Mouse (Mus musculus) midbrain, embryonic 12.5 days (tissue): ENCODE data around the gene Ccdc124. TPM values are rescaled to one million over a fixed set of nuclear protein-coding genes. Genes with fewer than 3 reads are reported as not detected.

ENCODE experiments used
- ATAC-seq: fragments of 200-750 bp; cut with Nextera tagmentation; 2 replicates; pipeline ENCODE4 v1.8.0; 2017; ENCODE audit warnings: low read depth, moderate TSS enrichment, moderate library complexity; ENCODE audit not compliant: low FRiP score
- H3K27ac ChIP-seq: fragments of 300-500 bp; sonication (generic); replicated peaks from 2 replicates; pipeline ENCODE4 v1.5.1; 2016; ENCODE audit warnings: mild to moderate bottlenecking
- H3K27me3 ChIP-seq: fragments of 300-500 bp; sonication (generic); 2 replicates; pipeline ENCODE4 v1.6.1; 2016; ENCODE audit warnings: mild to moderate bottlenecking
- H3K36me3 ChIP-seq: fragments of 300-500 bp; sonication (generic); 2 replicates; pipeline ENCODE4 v1.6.1; 2016
- H3K4me1 ChIP-seq: fragments of 300-500 bp; sonication (generic); 2 replicates; pipeline ENCODE4 v1.6.1; 2016
- H3K4me2 ChIP-seq: fragments of 300-500 bp; sonication (generic); replicated peaks from 2 replicates; pipeline ENCODE4 v1.6.1; 2016; ENCODE audit warnings: mild to moderate bottlenecking, moderate library complexity
- H3K4me3 ChIP-seq: fragments of 300-500 bp; sonication (generic); 2 replicates; pipeline ENCODE4 v1.5.1; 2016; ENCODE audit warnings: mild to moderate bottlenecking
- H3K9ac ChIP-seq: fragments of 300-500 bp; sonication (generic); replicated peaks from 2 replicates; pipeline ENCODE4 v1.6.1; 2016; ENCODE audit warnings: mild to moderate bottlenecking, moderate library complexity
- H3K9me3 ChIP-seq: fragments of 300-500 bp; sonication (generic); 2 replicates; pipeline ENCODE4 v1.6.1; 2016; ENCODE audit warnings: mild to moderate bottlenecking
- WGBS: fragments of 180-500 bp; shearing (Covaris S2); methylation state at CpG from one replicate; pipeline ENCODE4 v1.1.7; 2016; 5-methylcytosine and 5-hydroxymethylcytosine counted together
- polyA plus RNA-seq: library from polyadenylated mRNA; unstranded; fragments of >200 nt; fragmentation: Nextera tagmentation; extraction: Ambion mirVana; gene quantifications from 2 replicates; pipeline ENCODE4 v1.2.1, GENCODE M21; 2016

Gene Ccdc124
- polyA plus RNA-seq, 1 experiment from 2014 or later = 152 TPM

DNA sequence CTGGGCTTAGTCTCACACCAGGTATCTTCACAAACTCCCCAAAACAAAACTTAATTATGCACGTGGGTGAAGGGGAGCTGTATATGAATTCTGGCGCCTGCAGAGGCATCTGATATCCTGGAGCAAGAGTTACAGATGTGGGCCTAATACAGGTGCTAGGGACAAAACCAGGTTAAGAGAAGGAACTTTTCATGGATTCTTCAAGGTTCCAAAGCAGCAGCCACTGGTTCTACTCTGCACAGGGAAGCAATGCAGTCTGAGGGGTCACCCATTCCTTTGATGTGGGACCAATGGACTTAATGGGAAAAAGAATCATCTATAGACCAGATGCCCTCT is 20.6 kb upstream of the Ccdc124 start:
- Histone ChIP-seq H3K27ac (no peak overlapping the region; the same call in 1 of the 2 replicates), H3K9me3 (no peaks in the 10 kb centered on the region), H3K36me3 (peaks cover 27% of the 10 kb centered on the region), H3K4me1 (peaks cover 26% of the 10 kb centered on the region), H3K4me3 (no peak overlapping the region), H3K4me2 (no peak overlapping the region), H3K9ac (no peak overlapping the region), H3K27me3 (peaks cover 56% of the 10 kb centered on the region)
- WGBS = 72% methylated on average over 2 of the region's 2 CpGs
- ATAC-seq = no peak

DNA sequence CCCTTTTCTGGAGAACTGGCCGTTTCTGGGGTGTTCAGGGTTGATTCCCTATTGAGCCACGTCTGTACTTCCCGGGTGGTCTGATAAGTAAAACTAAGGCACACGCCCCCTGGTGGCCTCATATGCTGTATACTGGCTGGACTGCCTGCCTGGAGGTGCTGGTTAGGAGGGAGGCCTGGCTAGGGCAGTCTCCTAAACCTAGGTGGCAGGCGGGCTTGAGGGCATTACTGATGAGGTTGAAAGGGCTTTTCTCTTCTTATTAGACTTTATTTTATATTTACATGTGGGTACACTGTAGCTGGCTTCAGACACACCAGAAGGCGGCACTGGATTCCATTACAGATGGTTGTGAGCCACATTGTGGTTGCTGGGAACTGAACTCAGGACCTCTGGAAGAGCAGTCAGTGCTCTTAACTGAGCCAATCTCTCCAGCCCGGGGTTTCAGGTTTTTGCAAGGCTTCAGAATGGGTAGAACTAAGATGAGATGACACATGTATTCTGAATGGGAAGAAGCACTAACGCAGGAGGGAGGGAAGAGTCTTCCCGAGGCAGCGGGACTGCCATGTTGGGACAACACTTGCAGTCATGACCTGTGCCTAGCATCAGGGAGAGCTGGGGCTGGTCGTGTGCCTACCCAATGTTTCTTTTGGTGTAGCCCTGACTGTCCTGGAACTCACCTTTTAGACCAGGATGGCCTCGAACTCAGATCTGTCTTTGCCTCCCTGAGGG is 20.1 kb upstream of the Ccdc124 start:
- Histone ChIP-seq H3K9ac (0 out of 2 replicates have a peak overlapping the region, but pooled peaks have one; percentile 6), H3K27me3 (peaks cover 62% of the 10 kb centered on the region), H3K27ac (no peak overlapping the region; the same call in 1 of the 2 replicates), H3K4me3 (no peak overlapping the region), H3K4me1 (peaks cover 26% of the 10 kb centered on the region), H3K9me3 (no peaks in the 10 kb centered on the region), H3K4me2 (no peak overlapping the region), H3K36me3 (peaks cover 27% of the 10 kb centered on the region)
- 27% methylated on average over 12 of the region's 12 CpGs for WGBS
- ATAC-seq = peak; percentile 20; the same call in 1 of the 2 replicates

DNA sequence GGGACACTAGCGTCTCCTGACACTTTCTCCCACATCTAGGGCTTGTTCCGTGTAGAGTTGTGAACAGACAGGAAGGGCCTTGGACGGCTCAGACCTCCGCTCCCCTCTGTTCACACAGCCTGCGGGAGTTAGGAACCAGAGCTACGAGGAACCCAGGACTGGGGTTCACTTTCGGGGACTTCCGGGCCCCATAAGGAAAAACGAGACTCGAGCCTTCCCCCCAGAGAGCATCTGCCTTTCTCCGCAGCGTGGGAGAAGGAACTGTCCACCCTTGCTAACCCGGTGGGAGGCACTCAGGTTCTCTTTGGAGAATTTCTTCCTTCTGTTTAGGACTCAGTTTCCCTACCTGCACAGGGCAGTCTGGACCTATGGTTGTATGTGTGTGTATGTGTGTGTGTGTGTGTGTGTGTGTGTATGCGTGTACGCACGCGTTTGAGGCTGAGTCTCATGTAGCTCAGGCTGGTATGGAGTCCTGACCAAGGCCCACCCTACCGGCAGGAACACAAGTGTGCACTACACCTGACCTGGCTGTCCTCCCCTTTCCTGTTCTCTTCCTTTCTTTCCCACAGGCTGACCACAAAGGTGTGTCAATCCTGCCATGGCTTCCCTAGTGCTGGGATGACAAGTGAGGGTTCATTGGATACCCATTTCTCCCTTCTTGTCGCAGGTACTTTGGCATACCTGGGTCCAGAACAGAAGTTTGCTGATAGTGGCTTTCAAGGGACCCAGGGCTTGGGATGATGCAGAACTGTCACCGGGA is 19.3 kb upstream of the Ccdc124 start:
- Histone ChIP-seq H3K36me3 (peaks cover 27% of the 10 kb centered on the region), H3K27me3 (peaks cover 69% of the 10 kb centered on the region), H3K9ac (peak overlapping the region; percentile 45; the same call in 1 of the 2 replicates), H3K27ac (no peak overlapping the region), H3K9me3 (no peaks in the 10 kb centered on the region), H3K4me3 (peak overlapping the region; percentile 32), H3K4me1 (peaks cover 22% of the 10 kb centered on the region), H3K4me2 (peak overlapping the region; percentile 50)
- WGBS = 23% methylated on average over 20 of the region's 20 CpGs
- ATAC-seq = no peak

DNA sequence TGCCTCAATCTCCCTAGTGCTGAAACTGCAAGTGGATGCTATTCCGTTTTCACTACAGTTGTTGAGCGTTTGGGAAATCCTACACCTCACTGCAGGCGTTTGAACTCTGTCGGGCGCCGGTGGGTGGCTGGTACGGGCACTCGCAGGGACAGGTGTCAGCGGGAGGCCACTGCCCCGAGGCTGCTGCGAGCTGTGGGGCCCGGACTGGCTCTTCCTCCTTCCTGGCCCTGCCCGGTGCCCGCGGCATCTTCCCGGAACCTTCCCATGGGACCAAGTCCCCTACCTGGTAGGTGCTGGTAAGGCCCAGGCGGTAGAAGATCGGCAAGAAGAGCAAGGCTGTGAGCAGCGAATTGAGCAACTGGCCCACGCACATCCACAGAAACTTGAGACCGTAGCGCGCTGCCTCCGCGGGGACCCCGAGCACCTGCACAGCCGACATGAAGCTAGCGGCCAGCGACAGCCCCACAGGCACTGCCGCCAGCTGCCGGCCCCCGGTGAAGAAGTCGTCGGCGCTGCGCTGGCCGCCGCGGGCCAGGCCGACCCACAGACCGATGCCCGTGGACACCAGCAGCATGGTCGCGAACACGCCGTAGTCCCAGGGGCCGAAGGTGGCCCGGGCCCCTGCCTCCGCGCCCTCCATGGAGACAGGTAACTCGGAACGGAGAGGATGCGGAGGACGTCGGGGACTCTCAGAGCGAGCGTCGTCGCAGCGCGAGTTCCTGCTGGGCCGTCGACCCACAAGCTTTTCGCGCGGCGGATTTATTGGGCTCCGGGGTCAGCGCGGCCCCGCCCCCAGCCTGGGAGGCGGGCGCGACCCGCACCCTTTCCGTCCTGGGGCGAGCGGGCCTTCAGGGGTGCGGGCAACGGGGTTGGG is 18.5 kb upstream of the Ccdc124 start, which contains the start of gene Slc5a5:
Gene Slc5a5, minus strand, starts transcription at position 736 of the 874 bp plus-strand sequence.
- Histone ChIP-seq H3K4me3 (peak within 1 kb of the TSS; percentile 32), H3K9me3 (no peaks in the 10 kb centered on the region), H3K27ac (no peak within 1 kb of the TSS), H3K9ac (peak within 1 kb of the TSS; percentile 45; the same call in 1 of the 2 replicates), H3K36me3 (peaks cover 27% of the 10 kb centered on the region), H3K4me1 (peaks cover 27% of the 10 kb centered on the region), H3K27me3 (peaks cover 75% of the 10 kb centered on the region), H3K4me2 (peak within 1 kb of the TSS; percentile 50)
- no peak for ATAC-seq
- WGBS = 3% methylated on average over 80 of the region's 80 CpGs

DNA sequence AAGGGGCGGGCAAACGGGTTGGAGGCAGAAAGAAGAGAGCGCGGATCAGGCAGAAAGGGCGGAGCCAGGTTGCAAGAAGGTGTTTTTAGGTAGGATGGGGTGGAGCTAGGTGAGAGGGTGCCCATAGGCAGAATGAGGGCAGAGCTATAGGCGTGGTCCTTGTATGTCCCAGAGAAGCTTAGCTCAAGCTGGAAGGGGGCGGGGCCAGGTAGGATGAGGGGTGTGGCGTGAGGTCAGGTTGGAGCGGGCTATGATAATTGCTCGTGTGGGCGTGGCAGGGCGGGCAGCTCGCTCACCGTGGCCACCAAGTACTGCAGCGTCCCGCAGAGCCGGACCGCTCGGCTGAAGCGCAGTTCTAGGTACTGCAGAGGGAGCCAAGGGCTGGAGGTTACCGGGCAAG is 17.6 kb upstream of the Ccdc124 start:
- no peak for ATAC-seq
- H3K27me3 ChIP-seq = peaks cover 75% of the 10 kb centered on the region
- WGBS = 11% methylated on average over 21 of the region's 21 CpGs
- no peaks in the 10 kb centered on the region for H3K9me3 ChIP-seq
- peaks cover 27% of the 10 kb centered on the region for H3K36me3 ChIP-seq
- no peak overlapping the region for H3K27ac ChIP-seq
- H3K4me3 ChIP-seq = no peak overlapping the region
- no peak overlapping the region for H3K4me2 ChIP-seq
- peaks cover 26% of the 10 kb centered on the region for H3K4me1 ChIP-seq
- no peak overlapping the region for H3K9ac ChIP-seq

DNA sequence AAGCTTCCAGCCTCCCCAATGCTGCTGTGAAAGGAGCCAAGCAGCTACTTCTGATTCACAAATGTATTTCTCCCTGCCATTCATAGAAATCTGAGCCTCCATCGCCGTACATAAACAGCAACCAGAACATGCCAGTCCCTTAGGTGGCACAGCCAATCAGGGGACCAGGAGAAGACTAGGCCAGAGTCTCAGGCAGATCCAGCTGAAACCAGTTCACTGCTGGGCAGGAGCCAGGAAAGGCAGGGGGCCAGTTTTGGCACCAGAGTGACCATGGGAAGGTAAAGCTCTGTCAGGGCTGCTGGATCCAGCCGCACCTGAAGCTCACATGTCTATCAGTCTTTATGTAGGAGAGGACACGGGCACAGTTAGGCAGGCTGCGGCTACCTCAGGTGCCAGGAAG is 16.9 kb upstream of the Ccdc124 start:
- Histone ChIP-seq H3K9me3 (no peaks in the 10 kb centered on the region), H3K4me2 (no peak overlapping the region), H3K9ac (no peak overlapping the region), H3K4me3 (no peak overlapping the region), H3K27me3 (peaks cover 82% of the 10 kb centered on the region), H3K27ac (no peak overlapping the region), H3K4me1 (peaks cover 19% of the 10 kb centered on the region), H3K36me3 (peaks cover 25% of the 10 kb centered on the region)
- 94% methylated on average over 5 of the region's 5 CpGs for WGBS
- ATAC-seq = no peak

DNA sequence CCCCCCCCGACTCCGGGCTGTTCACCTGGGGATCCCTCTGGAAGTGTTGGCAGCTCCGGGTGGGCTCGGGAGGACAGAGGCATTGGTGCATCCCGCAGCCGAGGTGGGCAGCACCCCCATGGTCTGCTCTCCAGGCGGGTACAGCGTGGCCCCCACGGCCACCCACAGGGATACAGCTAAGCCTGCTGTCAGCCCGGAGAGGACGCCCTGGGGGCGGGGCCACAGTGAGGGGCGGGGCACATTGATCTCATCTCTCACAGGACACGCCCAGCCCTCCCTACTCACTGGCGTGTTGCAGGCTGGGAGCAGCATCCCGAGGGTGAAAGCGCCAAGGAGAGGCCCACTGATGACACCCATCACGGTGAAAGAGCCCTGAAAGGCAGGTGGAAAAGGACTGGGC is 13.9 kb upstream of the Ccdc124 start:
- H3K9ac ChIP-seq = peak overlapping the region; percentile 32; the same call in 1 of the 2 replicates

DNA sequence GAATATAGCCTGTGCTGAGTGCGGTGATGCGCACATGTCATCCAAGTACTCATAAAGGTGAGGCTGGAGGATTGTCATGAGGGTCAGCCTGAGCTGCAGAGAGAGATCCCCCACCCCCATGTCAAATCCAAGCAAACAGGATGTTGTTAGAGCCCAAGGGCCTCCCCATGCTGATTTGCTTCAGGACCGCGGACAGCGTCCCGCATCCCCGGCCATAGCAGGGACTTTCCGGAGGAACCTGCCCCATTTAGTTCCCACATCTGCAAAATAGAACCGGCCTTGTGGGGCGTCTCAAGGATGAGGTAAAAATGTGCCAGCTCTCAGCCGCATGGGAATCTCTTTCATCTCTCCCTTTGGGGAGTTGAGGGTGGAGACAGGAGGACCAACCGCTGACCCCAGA is 11.9 kb upstream of the Ccdc124 start:
- Histone ChIP-seq H3K36me3 (no peaks in the 10 kb centered on the region), H3K4me2 (no peak overlapping the region), H3K9ac (no peak overlapping the region), H3K27me3 (peaks cover 39% of the 10 kb centered on the region), H3K4me3 (no peak overlapping the region), H3K9me3 (no peaks in the 10 kb centered on the region), H3K4me1 (peaks cover 5% of the 10 kb centered on the region), H3K27ac (no peak overlapping the region)
- no peak for ATAC-seq
- 17% methylated on average over 12 of the region's 12 CpGs for WGBS

More for the DNA sequence above, 13.9 kb upstream of the Ccdc124 start:
- no peak; the same call in 1 of the 2 replicates for ATAC-seq
- Histone ChIP-seq H3K9me3 (no peaks in the 10 kb centered on the region), H3K27ac (no peak overlapping the region), H3K27me3 (peaks cover 59% of the 10 kb centered on the region), H3K4me3 (peak overlapping the region; percentile 17; the same call in 1 of the 2 replicates), H3K36me3 (no peaks in the 10 kb centered on the region), H3K4me2 (peak overlapping the region; percentile 39), H3K4me1 (peaks cover 16% of the 10 kb centered on the region)
- WGBS = 4% methylated on average over 16 of the region's 18 CpGs

DNA sequence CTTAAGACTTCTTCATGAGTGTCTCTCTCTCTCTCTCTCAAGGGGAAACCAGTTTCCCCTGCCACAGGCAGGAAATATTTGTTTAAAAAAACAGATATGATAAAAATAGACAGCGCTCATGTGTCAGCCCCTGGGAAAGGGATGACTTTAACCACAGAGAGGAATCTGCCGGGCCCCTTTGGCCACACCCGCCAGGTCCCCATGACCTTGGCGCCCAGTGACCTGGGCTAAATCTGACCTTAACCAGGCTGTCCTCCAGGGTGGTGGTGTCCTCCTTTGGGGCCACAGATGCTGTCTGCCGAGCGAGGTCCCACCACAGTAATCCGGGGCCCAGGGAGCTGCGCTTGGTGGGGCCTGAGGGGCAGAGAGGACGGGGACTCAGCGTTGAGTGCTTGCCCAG is 10.9 kb upstream of the Ccdc124 start:
- 92% methylated on average over 10 of the region's 10 CpGs for WGBS
- Histone ChIP-seq H3K4me2 (no peak overlapping the region), H3K4me3 (no peak overlapping the region), H3K36me3 (no peaks in the 10 kb centered on the region), H3K9ac (no peak overlapping the region), H3K4me1 (peaks cover 10% of the 10 kb centered on the region), H3K27ac (no peak overlapping the region), H3K27me3 (peaks cover 30% of the 10 kb centered on the region), H3K9me3 (no peaks in the 10 kb centered on the region)
- no peak for ATAC-seq

DNA sequence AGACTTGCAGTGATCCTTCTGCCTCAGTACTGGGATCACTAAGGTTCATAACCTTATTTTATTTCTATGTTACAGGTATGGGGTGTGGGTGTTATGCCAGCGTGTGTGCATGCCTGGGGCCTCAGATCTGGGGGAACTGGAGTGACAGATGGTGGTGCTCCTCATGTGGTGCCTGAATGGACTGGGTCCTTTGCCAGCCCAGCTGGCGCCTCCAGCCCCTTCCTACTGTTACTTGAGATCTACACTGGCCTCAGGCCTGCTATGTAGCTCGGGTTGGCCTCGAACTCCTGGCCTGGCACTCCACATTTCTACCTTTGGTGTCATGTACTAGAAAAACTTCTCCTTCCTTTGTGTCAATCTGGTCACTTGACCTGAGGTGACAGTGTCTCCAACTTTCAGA is 10.5 kb upstream of the Ccdc124 start:
- WGBS = 87% methylated on average over 4 of the region's 4 CpGs
- Histone ChIP-seq H3K4me1 (peaks cover 13% of the 10 kb centered on the region), H3K27me3 (peaks cover 27% of the 10 kb centered on the region)

DNA sequence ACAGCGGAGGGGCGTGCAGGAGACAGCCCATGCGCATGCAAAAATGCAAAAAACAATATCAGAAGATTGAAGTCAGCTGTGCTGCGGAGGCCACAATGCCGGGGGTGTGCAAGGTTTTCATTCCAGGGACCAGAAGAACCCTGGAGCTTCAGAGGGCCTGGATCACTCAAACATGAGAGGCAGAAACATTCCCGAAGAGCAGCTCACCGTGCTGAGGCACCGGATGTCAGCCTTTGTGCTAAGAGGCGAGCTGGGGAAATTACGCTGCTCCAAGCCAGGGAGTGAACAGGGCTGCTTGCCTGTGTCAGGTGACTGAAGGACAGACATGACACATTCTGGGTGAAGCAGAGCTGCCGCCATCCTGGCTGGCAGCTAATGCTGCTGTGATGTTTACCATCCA is 6.8 kb upstream of the Ccdc124 start:
- no peaks in the 10 kb centered on the region for H3K9me3 ChIP-seq
- ATAC-seq = no peak
- peaks cover 8% of the 10 kb centered on the region; the same call in 1 of the 2 replicates for H3K4me1 ChIP-seq
- H3K4me2 ChIP-seq = no peak overlapping the region
- peaks cover 1% of the 10 kb centered on the region for H3K27me3 ChIP-seq
- no peak overlapping the region for H3K4me3 ChIP-seq
- no peak overlapping the region for H3K27ac ChIP-seq
- no peak overlapping the region for H3K9ac ChIP-seq
- no peaks in the 10 kb centered on the region for H3K36me3 ChIP-seq
- WGBS = 32% methylated on average over 11 of the region's 11 CpGs

More for the DNA sequence above, 10.5 kb upstream of the Ccdc124 start:
- Histone ChIP-seq H3K9ac (no peak overlapping the region), H3K27ac (no peak overlapping the region), H3K9me3 (no peaks in the 10 kb centered on the region), H3K4me2 (no peak overlapping the region), H3K4me3 (no peak overlapping the region), H3K36me3 (no peaks in the 10 kb centered on the region)
- no peak for ATAC-seq
